Mouse (Mus musculus) liver, adult 2 months (tissue): ENCODE measurements around the gene Map4. TPM values are rescaled to one million over a fixed set of nuclear protein-coding genes. Genes with fewer than 3 reads are reported as not detected.

ENCODE experiments used
- DNase-seq: peaks from one replicate; pipeline ENCODE4 v3.0.0-alpha.2; 2011; ENCODE audit warnings: low read depth, low spot score; ENCODE audit errors: extremely low read depth
- H3K27ac ChIP-seq: fragments of 200-500 bp; replicated peaks from 2 replicates; pipeline ENCODE4 v1.5.1; 2012; ENCODE audit warnings: low read depth, mild to moderate bottlenecking, control low read depth, inconsistent platforms, low read length; ENCODE audit not compliant: insufficient read depth
- H3K27me3 ChIP-seq: fragments of 200-500 bp; 2 replicates; pipeline ENCODE4 v1.6.1; 2012; ENCODE audit warnings: mild to moderate bottlenecking, moderate library complexity, low read length, inconsistent platforms; ENCODE audit not compliant: control insufficient read depth, insufficient read depth
- H3K36me3 ChIP-seq: fragments of 200-500 bp; 2 replicates; pipeline ENCODE4 v1.6.1; 2012; ENCODE audit warnings: low read length, inconsistent platforms; ENCODE audit not compliant: control insufficient read depth, insufficient read depth
- H3K4me1 ChIP-seq: fragments of 200-500 bp; 2 replicates; pipeline ENCODE4 v1.6.1; 2011; ENCODE audit warnings: low read length; ENCODE audit not compliant: control insufficient read depth, insufficient read depth
- H3K4me3 ChIP-seq: fragments of 200-500 bp; 2 replicates; pipeline ENCODE4 v1.5.1; 2011; ENCODE audit warnings: low read depth, mild to moderate bottlenecking, control low read depth, low read length, moderate library complexity; ENCODE audit not compliant: insufficient read depth
- H3K79me2 ChIP-seq: fragments of 200-500 bp; 2 replicates; pipeline ENCODE4 v1.6.1; 2012; ENCODE audit warnings: inconsistent platforms, mild to moderate bottlenecking, low read length, moderate library complexity; ENCODE audit not compliant: control insufficient read depth, insufficient read depth
- H3K9ac ChIP-seq: fragments of 200-500 bp; 2 replicates; pipeline ENCODE4 v1.6.1; 2012; ENCODE audit warnings: low read depth, mild to moderate bottlenecking, control low read depth, inconsistent platforms, low read length
- CTCF ChIP-seq: fragments of 200-500 bp; IDR thresholded peaks from 2 replicates; pipeline ENCODE4 v1.5.1; 2011; ENCODE audit warnings: low read depth, low read length, control low read depth
- POLR2A ChIP-seq: fragments of 200-500 bp; IDR thresholded peaks from 2 replicates; pipeline ENCODE4 v1.6.1; 2011; ENCODE audit warnings: low read length, control low read depth; ENCODE audit not compliant: insufficient read depth; ENCODE audit errors: extremely low read depth
- WGBS: fragments of 180-500 bp; shearing (Covaris S2); methylation state at CpG from one replicate; pipeline ENCODE4 v1.1.7; 2018; 5-methylcytosine and 5-hydroxymethylcytosine counted together
- polyA plus RNA-seq: library from polyadenylated mRNA; depleted of rRNA; stranded (reverse); fragments of >200 nt; gene quantifications from 2 replicates; pipeline ENCODE4 v1.2.3, GENCODE M21; 2012
- total RNA-seq: library from RNA; depleted of rRNA; stranded (reverse); fragments of >200 nt; gene quantifications from 2 replicates; pipeline ENCODE4 v1.2.3, GENCODE M21; 2014

Map4 gene
- total and polyA plus RNA-seq, 2 experiments: 16.8 to 50.9 TPM

- no peak for DNase-seq
- Histone ChIP-seq H3K4me3 (no peak overlapping the region), H3K9ac (no peak overlapping the region), H3K27me3 (no peaks in the 10 kb centered on the region), H3K36me3 (peaks cover 2% of the 10 kb centered on the region; the same call in 1 of the 2 replicates), H3K27ac (no peak overlapping the region), H3K79me2 (no peaks in the 10 kb centered on the region; the same call in 1 of the 2 replicates), H3K4me1 (0 out of 2 replicates have a peak, but pooled peaks cover 2% of the 10 kb centered on the region)
- TF ChIP-seq CTCF (no peak), POLR2A (no peak)
- 82% methylated on average over 4 of the region's 4 CpGs for WGBS
Observed at GRCm38 (mm10) chr9:110044373-110044772, 113.1 kb downstream of the Map4 start.

- H3K79me2 ChIP-seq: no peaks in the 10 kb centered on the region; the same call in 1 of the 2 replicates
- H3K4me1 ChIP-seq: no peaks in the 10 kb centered on the region
- H3K4me3 ChIP-seq: no peak overlapping the region
- peaks cover 2% of the 10 kb centered on the region; the same call in 1 of the 2 replicates for H3K36me3 ChIP-seq
- H3K9ac ChIP-seq: no peak overlapping the region
- no peaks in the 10 kb centered on the region for H3K27me3 ChIP-seq
- H3K27ac ChIP-seq: no peak overlapping the region
- DNase-seq: no peak
- no peak for TF ChIP-seq POLR2A
- no peak for TF ChIP-seq CTCF
Observed at GRCm38 (mm10) chr9:110045763-110046377, 114.6 kb downstream of the Map4 start.

- Histone ChIP-seq H3K27ac (no peak overlapping the region), H3K36me3 (peaks cover 2% of the 10 kb centered on the region; the same call in 1 of the 2 replicates), H3K27me3 (no peaks in the 10 kb centered on the region), H3K4me3 (no peak overlapping the region), H3K9ac (no peak overlapping the region), H3K79me2 (no peaks in the 10 kb centered on the region), H3K4me1 (no peaks in the 10 kb centered on the region)
- TF ChIP-seq POLR2A: no peak
- no peak for TF ChIP-seq CTCF
- DNase-seq: no peak
Observed at GRCm38 (mm10) chr9:110047260-110047659, 116.0 kb downstream of the Map4 start.

- no peaks in the 10 kb centered on the region for H3K4me1 ChIP-seq
- WGBS: 84% methylated on average over 3 of the region's 3 CpGs
- DNase-seq: no peak
- H3K79me2 ChIP-seq: no peaks in the 10 kb centered on the region
- H3K27ac ChIP-seq: no peak overlapping the region
- no peaks in the 10 kb centered on the region for H3K27me3 ChIP-seq
- TF ChIP-seq POLR2A (no peak), CTCF (no peak)
- peaks cover 2% of the 10 kb centered on the region; the same call in 1 of the 2 replicates for H3K36me3 ChIP-seq
- no peak overlapping the region for H3K4me3 ChIP-seq
- H3K9ac ChIP-seq: no peak overlapping the region
Observed at GRCm38 (mm10) chr9:110047857-110048256, 116.6 kb downstream of the Map4 start.

- Histone ChIP-seq H3K4me1 (no peaks in the 10 kb centered on the region), H3K36me3 (no peaks in the 10 kb centered on the region), H3K79me2 (no peaks in the 10 kb centered on the region), H3K27me3 (no peaks in the 10 kb centered on the region), H3K27ac (no peak overlapping the region), H3K9ac (no peak overlapping the region), H3K4me3 (no peak overlapping the region)
- DNase-seq: no peak
- TF ChIP-seq CTCF (no peak), POLR2A (no peak)
Observed at GRCm38 (mm10) chr9:110051184-110051583, 119.9 kb downstream of the Map4 start.

- Histone ChIP-seq H3K4me1 (no peaks in the 10 kb centered on the region), H3K27ac (no peak overlapping the region), H3K27me3 (no peaks in the 10 kb centered on the region), H3K36me3 (no peaks in the 10 kb centered on the region), H3K79me2 (no peaks in the 10 kb centered on the region), H3K4me3 (no peak overlapping the region), H3K9ac (no peak overlapping the region)
- TF ChIP-seq POLR2A (no peak), CTCF (no peak)
- WGBS: 90% methylated on average over 23 of the region's 23 CpGs
- no peak for DNase-seq
Observed at GRCm38 (mm10) chr9:110051869-110052661, 120.8 kb downstream of the Map4 start.
